Mouse (Mus musculus) intestine, postnatal 0 days (tissue): ENCODE data around the gene Btnl4. TPM values are rescaled to one million over a fixed set of nuclear protein-coding genes. Genes with fewer than 3 reads are reported as not detected.

Experiments
- ATAC-seq: fragments of 200-750 bp; cut with Nextera tagmentation; 2 replicates; pipeline ENCODE4 v1.8.0; 2017; ENCODE audit warnings: mild to moderate bottlenecking, moderate TSS enrichment, moderate library complexity
- H3K27ac ChIP-seq: fragments of 300-500 bp; sonication (generic); 2 replicates; pipeline ENCODE4 v1.5.1; 2014; ENCODE audit warnings: mild to moderate bottlenecking, low read depth, low read length, moderate library complexity
- H3K27me3 ChIP-seq: fragments of 300-500 bp; sonication (generic); replicated peaks from 2 replicates; pipeline ENCODE4 v1.6.1; 2014; ENCODE audit warnings: low read length, mixed read lengths; ENCODE audit not compliant: control insufficient read depth, insufficient read depth
- H3K36me3 ChIP-seq: fragments of 300-500 bp; sonication (generic); 2 replicates; pipeline ENCODE4 v1.6.1; 2014; ENCODE audit warnings: mild to moderate bottlenecking, moderate library complexity; ENCODE audit not compliant: control insufficient read depth, insufficient read depth
- H3K4me1 ChIP-seq: fragments of 300-500 bp; sonication (generic); replicated peaks from 2 replicates; pipeline ENCODE4 v1.6.1; 2014; ENCODE audit warnings: antibody characterized with exemption, low read length, mixed read lengths; ENCODE audit not compliant: control insufficient read depth, insufficient read depth
- H3K4me2 ChIP-seq: fragments of 300-500 bp; sonication (generic); replicated peaks from 2 replicates; pipeline ENCODE4 v1.6.1; 2014; ENCODE audit warnings: low read depth, mild to moderate bottlenecking, moderate library complexity
- H3K4me3 ChIP-seq: fragments of 300-500 bp; sonication (generic); 2 replicates; pipeline ENCODE4 v1.5.1; 2014; ENCODE audit warnings: low read depth, low read length
- H3K9ac ChIP-seq: fragments of 300-500 bp; sonication (generic); 2 replicates; pipeline ENCODE4 v1.6.1; 2014; ENCODE audit warnings: mild to moderate bottlenecking, low read depth, low read length
- H3K9me3 ChIP-seq: fragments of 300-500 bp; sonication (generic); 2 replicates; pipeline ENCODE4 v1.6.1; 2016; ENCODE audit warnings: mixed run types; ENCODE audit not compliant: control insufficient read depth
- CTCF ChIP-seq: sonication (generic); IDR thresholded peaks from 2 replicates; pipeline ENCODE4 v1.5.1; 2016; ENCODE audit warnings: low read depth, mild to moderate bottlenecking, control low read depth, antibody characterized with exemption, moderate library complexity
- WGBS: fragments of 180-500 bp; shearing (Covaris S2); extraction: QIAGEN DNeasy Blood & Tissue Kit; methylation state at CpG from one replicate; pipeline ENCODE4 v1.1.7; 2014; 5-methylcytosine and 5-hydroxymethylcytosine counted together
- polyA plus RNA-seq: library from polyadenylated mRNA; unstranded; fragments of >200 nt; fragmentation: Nextera tagmentation; extraction: Ambion mirVana; gene quantifications from 2 replicates; pipeline ENCODE4 v1.2.1, GENCODE M21; 2015

The Btnl4 gene
- polyA plus RNA-seq, 1 experiment from 2014 or later, result 20.2 TPM

GRCm38 (mm10) chr17:34441990-34442389, 35.1 kb downstream of the Btnl4 start:
- Histone ChIP-seq H3K4me1 (0 out of 2 replicates have a peak, but pooled peaks cover 7% of the 10 kb centered on the region), H3K9me3 (no peaks in the 10 kb centered on the region), H3K4me2 (no peak overlapping the region; the same call in 1 of the 2 replicates), H3K9ac (no peak overlapping the region), H3K4me3 (no peak overlapping the region), H3K36me3 (no peaks in the 10 kb centered on the region), H3K27me3 (no peaks in the 10 kb centered on the region), H3K27ac (peak overlapping the region; percentile 71)
- TF ChIP-seq CTCF, result no peak
- peak; percentile 92 for ATAC-seq
- 74% methylated on average over 7 of the region's 7 CpGs for WGBS

DNA sequence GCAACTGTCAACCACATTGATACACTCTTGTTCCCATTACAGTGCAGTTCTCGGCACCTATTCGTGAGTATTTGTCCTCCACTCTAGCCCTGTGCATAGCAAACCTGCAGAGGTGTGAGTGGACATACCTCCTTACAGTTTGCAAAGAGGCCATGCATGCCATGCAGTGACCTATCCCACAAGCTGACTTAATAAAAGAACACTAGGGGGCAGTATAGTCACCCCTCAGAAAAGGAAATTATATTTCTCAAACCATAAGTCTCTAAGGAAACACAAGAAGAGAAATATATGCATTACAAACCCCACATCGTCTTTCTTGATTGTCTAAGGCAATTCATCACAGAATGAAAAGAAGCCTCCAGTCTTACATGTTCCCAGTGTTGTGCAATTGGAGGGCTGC, 37.3 kb downstream of the Btnl4 start:
- Histone ChIP-seq H3K27ac (no peak overlapping the region), H3K4me2 (no peak overlapping the region), H3K4me1 (0 out of 2 replicates have a peak, but pooled peaks cover 7% of the 10 kb centered on the region), H3K4me3 (no peak overlapping the region), H3K36me3 (no peaks in the 10 kb centered on the region), H3K27me3 (no peaks in the 10 kb centered on the region), H3K9me3 (no peaks in the 10 kb centered on the region), H3K9ac (no peak overlapping the region)
- ATAC-seq, result no peak; the same call in 1 of the 2 replicates
- TF ChIP-seq CTCF, result peak; percentile 86
- 31% methylated on average over 3 of the region's 3 CpGs for whole genome bisulfite sequencing

GRCm38 (mm10) chr17:34438588-34438987, 38.5 kb downstream of the Btnl4 start:
- Histone ChIP-seq H3K4me1 (0 out of 2 replicates have a peak, but pooled peaks cover 7% of the 10 kb centered on the region), H3K9me3 (no peaks in the 10 kb centered on the region), H3K4me2 (no peak overlapping the region), H3K27ac (no peak overlapping the region), H3K4me3 (no peak overlapping the region), H3K9ac (no peak overlapping the region), H3K36me3 (no peaks in the 10 kb centered on the region), H3K27me3 (no peaks in the 10 kb centered on the region)
- no peak for TF ChIP-seq CTCF
- 38% methylated on average over 1 of the region's 1 CpGs for WGBS
- no peak for ATAC-seq

DNA sequence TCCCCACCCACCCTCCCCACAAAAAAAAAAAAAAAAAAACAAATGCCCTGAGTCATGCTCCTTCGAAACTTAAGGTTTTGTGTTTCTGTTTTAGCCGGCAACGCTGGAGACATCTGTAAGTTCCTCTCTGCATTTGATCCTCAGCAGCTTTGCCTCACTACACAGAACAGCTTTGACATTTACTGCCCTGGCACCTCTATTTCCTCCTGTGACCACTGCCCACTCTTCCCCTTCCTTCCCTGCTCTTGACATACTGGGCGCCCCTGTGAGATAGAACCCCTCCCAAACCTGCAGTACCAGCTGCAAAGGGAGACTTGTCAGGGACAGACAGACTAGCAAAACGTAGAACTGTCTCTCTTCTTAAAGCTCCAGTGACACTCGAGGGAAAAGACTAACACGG, 39.5 kb downstream of the Btnl4 start:
- WGBS, result 50% methylated on average over 7 of the region's 7 CpGs
- no peak overlapping the region for H3K27ac ChIP-seq
- H3K9ac ChIP-seq, result no peak overlapping the region
- no peaks in the 10 kb centered on the region for H3K27me3 ChIP-seq
- no peak overlapping the region for H3K4me2 ChIP-seq
- TF ChIP-seq CTCF, result no peak
- H3K36me3 ChIP-seq, result no peaks in the 10 kb centered on the region
- H3K4me1 ChIP-seq, result 0 out of 2 replicates have a peak, but pooled peaks cover 6% of the 10 kb centered on the region
- H3K4me3 ChIP-seq, result no peak overlapping the region
- H3K9me3 ChIP-seq, result no peaks in the 10 kb centered on the region
- ATAC-seq, result no peak

- 59% methylated on average over 4 of the region's 4 CpGs for whole genome bisulfite sequencing
- H3K27ac ChIP-seq, result no peak overlapping the region
- no peak overlapping the region for H3K4me3 ChIP-seq
- no peak for ATAC-seq
- TF ChIP-seq CTCF, result no peak
- H3K4me2 ChIP-seq, result no peak overlapping the region
- H3K27me3 ChIP-seq, result no peaks in the 10 kb centered on the region
- H3K36me3 ChIP-seq, result no peaks in the 10 kb centered on the region
- 0 out of 2 replicates have a peak, but pooled peaks cover 5% of the 10 kb centered on the region for H3K4me1 ChIP-seq
- no peak overlapping the region for H3K9ac ChIP-seq
- H3K9me3 ChIP-seq, result no peaks in the 10 kb centered on the region
Observed at GRCm38 (mm10) chr17:34437120-34437519, 40.0 kb downstream of the Btnl4 start.

- H3K4me2 ChIP-seq, result no peak overlapping the region
- no peak overlapping the region for H3K4me3 ChIP-seq
- H3K27ac ChIP-seq, result no peak overlapping the region
- H3K9me3 ChIP-seq, result no peaks in the 10 kb centered on the region
- H3K27me3 ChIP-seq, result no peaks in the 10 kb centered on the region
- no peak for TF ChIP-seq CTCF
- H3K9ac ChIP-seq, result no peak overlapping the region
- H3K4me1 ChIP-seq, result no peaks in the 10 kb centered on the region
- H3K36me3 ChIP-seq, result no peaks in the 10 kb centered on the region
- no peak for ATAC-seq
Observed at GRCm38 (mm10) chr17:34427597-34427996, 49.5 kb downstream of the Btnl4 start.

DNA sequence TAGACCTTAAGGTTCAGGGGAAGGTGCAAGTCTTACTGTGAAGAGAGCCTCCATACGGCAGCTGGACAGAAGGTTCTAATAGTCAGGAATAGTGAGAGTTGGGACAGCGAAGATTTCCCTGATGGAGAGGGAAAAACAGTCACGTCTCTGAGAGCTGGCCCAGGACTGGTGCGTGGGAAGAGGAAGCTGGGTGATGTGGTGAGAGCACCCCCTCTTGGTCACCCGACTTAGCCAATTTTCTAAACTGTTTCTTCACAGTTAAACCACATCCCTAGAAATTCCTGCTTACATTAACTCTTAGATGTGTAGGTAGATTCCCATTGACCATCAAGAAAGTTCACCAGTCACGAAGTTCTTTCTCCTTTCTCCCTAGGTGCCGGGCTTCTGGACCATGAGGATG, 57.1 kb downstream of the Btnl4 start:
- no peaks in the 10 kb centered on the region for H3K9me3 ChIP-seq
- TF ChIP-seq CTCF, result no peak; the same call in 1 of the 2 replicates
- no peak overlapping the region for H3K4me3 ChIP-seq
- no peaks in the 10 kb centered on the region for H3K36me3 ChIP-seq
- no peak overlapping the region for H3K9ac ChIP-seq
- WGBS, result 71% methylated on average over 7 of the region's 7 CpGs
- H3K27me3 ChIP-seq, result no peaks in the 10 kb centered on the region
- no peaks in the 10 kb centered on the region for H3K4me1 ChIP-seq
- no peak for ATAC-seq
- H3K4me2 ChIP-seq, result no peak overlapping the region
- H3K27ac ChIP-seq, result no peak overlapping the region

Other genes starting within 250 kb of the Btnl4 start
- 0.17 and 0.30 TPM in 2 replicates for gene H2-Ob, start 238.4 kb downstream of the Btnl4 start, polyA plus RNA-seq
- 53.8 and 53.9 TPM in 2 replicates for gene H2-Ab1, start 219.6 kb downstream of the Btnl4 start, polyA plus RNA-seq
- 35.8 and 41.2 TPM in 2 replicates for gene H2-Aa, start 189.5 kb downstream of the Btnl4 start, polyA plus RNA-seq
- 24.1 and 25.1 TPM in 2 replicates for gene H2-Eb1, start 171.5 kb downstream of the Btnl4 start, polyA plus RNA-seq
- gene H2-Eb2, start 151.7 kb downstream of the Btnl4 start, polyA plus RNA-seq, result not detected in 2 replicates
- 43.0 and 43.4 TPM in 2 replicates for gene Btnl2, start 122.5 kb downstream of the Btnl4 start, polyA plus RNA-seq
- 114 and 119 TPM in 2 replicates for gene Btnl1, start 100.2 kb downstream of the Btnl4 start, polyA plus RNA-seq
- 1.6 and 1.7 TPM in 2 replicates for gene BC051142, start 78.5 kb downstream of the Btnl4 start, polyA plus RNA-seq
- 85.8 and 97.6 TPM in 2 replicates for gene Btnl6, start 40.0 kb upstream of the Btnl4 start, polyA plus RNA-seq
- 1.4 and 3.2 TPM in 2 replicates for gene Notch4, start 87.0 kb upstream of the Btnl4 start, polyA plus RNA-seq
- gene Gpsm3, start 112.5 kb upstream of the Btnl4 start, polyA plus RNA-seq, result 8.6 and 10.6 TPM in 2 replicates
- 6.1 and 6.5 TPM in 2 replicates for gene Pbx2, start 113.9 kb upstream of the Btnl4 start, polyA plus RNA-seq
- 1.3 and 1.5 TPM in 2 replicates for gene Ager, start 120.5 kb upstream of the Btnl4 start, polyA plus RNA-seq
- 123 and 135 TPM in 2 replicates for gene Rnf5, start 126.4 kb upstream of the Btnl4 start, polyA plus RNA-seq
- gene Agpat1, start 126.9 kb upstream of the Btnl4 start, polyA plus RNA-seq, result 53.2 and 55.6 TPM in 2 replicates
- gene Egfl8, start 138.7 kb upstream of the Btnl4 start, polyA plus RNA-seq, result 2.5 and 2.7 TPM in 2 replicates
- gene Ppt2, start 151.2 kb upstream of the Btnl4 start, polyA plus RNA-seq, result 17.2 and 18.0 TPM in 2 replicates
- 0.27 and 0.47 TPM in 2 replicates for gene Prrt1, start 152.2 kb upstream of the Btnl4 start, polyA plus RNA-seq
- gene Fkbpl, start 167.4 kb upstream of the Btnl4 start, polyA plus RNA-seq, result 8.8 and 9.2 TPM in 2 replicates
- 22.9 and 23.1 TPM in 2 replicates for gene Atf6b, start 169.8 kb upstream of the Btnl4 start, polyA plus RNA-seq
- gene Tnxb, start 193.2 kb upstream of the Btnl4 start, polyA plus RNA-seq, result 1.4 and 1.9 TPM in 2 replicates